Mouse (Mus musculus): ENCODE data around the gene Capn15.

Gene Capn15

DNA sequence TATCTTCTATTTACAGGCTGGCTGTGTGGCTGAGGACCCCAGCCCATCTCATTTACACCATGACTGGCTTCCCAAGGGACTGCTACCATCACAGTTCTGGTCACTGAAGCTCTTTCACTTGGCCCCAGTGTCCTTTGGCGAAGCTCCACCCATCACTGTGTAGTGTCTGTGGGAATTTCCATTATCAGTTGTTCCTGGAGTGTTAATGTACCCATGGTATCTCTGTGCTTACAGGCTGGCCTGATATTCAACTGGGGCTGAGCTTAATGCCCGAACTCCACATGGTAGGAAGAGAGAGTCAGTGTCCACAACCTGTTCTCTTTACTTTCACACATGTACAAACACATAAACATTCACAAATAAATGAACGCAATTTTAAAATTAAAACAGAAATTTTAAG is 7.9 kb upstream of the Capn15 start:
- DNase-seq (ENCODE audit: low spot score) = no peak

DNA sequence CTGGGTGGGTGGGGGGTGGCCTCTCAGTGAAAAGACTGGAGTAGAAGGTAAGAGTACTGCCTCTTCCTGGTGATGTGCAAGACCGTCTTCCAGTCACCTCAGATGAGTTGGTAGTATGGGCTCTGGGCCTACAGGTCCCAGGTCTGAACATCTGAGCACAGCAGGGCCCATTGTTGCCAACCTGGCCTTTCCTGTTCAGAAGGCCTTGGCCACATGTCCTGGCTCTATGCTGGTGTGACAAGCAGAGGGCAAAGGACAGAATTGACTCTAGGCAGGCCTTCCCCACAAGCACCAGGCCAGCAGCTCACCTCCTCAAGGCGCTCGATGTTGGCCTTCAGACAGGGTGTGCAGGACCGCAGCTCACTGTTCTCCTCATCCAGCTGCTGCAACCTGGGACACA is 6.7 kb upstream of the Capn15 start:
- DNase-seq (ENCODE audit: low spot score) = no peak

DNA sequence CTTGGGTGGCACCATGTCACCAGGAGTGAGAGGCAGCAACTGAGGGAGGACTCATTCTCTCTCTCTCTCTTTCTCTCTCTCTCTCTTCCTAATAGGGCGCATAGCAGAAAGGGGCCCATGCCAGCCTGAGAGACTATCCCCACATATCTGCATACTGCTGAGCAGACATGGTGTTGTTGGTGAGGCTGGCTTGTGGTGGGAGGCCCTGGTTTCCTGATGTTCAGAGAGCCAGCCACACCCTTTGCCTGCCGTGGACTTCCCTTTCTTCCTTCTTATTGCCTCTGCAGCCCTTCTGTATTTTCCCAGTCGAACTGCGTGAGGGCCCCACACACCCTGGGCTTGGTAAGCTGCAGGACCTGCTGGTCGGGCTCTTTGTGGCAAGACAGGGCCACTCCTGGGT is 4.7 kb upstream of the Capn15 start:
- DNase-seq (ENCODE audit: low spot score) = no peak

DNA sequence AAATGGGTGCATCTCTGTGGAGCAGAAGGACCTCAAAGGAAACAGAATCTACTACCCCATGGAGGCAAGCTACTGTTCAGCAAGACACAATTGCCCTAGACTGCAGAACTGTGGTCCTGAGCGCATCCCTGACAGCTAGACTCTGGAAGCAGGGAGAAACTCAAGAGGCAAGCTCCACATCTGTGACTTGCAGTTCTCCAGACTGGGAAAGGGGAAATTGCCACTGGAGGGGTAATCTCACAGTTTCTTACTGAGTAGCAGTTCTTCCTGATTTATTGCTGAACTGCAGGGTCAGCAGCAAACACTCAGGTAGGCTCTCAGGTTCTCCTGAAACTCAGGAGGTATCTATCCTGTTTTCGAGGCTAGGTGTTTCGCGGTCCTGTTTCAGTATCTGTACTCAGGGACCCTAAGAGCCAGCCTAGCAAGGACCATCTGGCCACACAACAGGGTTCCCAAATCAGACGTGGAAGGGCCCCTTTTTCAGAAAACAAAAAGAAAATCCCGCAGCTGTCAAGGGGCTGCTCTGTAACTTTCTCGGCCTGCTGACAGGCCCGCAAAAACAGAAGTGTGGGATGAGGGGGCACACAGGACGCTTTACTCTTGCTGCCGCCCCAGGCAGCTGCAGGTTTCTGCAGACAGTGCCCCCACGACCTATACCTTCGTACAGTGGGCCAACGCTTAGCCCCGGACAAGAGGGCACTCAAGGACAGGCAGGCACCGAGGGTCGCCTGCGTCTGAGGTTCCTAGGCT is 865 bp downstream of the Capn15 start:
- DNase-seq (ENCODE audit: low spot score) = no peak

DNA sequence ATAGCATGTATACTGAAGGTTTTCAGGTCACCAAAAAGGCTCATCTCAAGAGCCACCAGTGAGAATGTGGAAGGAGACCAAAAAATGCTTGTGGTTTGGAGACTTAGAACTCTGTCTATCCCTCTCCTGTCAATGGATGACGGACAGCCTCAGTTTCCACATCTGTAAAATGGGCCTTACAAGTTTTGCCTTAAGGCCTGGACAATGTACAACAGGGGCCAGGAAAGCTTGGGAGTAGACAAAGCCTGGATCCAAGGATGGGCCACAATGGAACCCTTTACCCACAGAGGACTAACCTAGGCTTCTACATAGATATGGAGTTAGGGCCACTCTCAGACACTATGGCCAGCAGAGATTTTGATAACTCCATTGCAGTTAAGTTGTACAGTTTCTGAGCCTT is 1.5 kb downstream of the Capn15 start:
- DNase-seq (ENCODE audit: low spot score) = no peak

DNA sequence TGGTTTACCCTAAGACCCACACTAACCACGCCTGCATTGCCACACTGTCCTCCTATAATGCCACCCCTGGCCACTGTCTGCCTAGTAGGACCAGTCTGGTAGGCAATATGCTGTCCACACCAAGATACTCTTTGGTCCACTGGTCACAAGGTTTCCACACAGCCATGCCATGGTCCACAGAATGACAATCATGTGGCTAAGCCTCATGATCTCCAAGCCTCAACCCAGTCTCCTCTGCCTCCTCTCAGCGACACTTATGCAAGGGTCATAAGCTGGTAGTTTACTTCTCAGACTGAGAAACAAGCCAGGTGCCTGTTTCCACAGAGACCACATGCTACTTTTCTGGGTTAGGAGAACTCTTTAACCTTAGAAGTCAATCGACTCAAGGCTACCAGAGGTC is 2.7 kb downstream of the Capn15 start:
- DNase-seq (ENCODE audit: low spot score) = no peak

DNA sequence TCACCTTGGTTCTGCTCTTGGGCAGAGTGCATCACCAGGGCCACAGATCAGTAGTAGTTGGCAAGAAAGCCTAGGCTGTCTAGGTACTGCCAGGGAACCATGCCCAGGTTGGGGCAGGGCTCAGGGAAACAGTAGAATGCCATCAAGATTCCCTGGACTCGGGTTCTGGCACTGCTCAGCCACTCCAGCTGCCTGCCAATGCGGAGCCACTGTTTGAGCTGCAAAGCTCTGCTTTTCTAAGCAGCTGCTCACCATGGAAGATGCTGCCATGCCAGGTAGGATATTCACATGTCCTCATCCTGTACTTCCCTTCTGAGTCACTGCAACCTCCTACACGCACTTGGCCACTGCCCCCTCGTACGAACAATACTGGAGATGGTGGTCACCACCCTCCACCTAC is 4.7 kb downstream of the Capn15 start:
- no peak for DNase-seq (ENCODE audit: low spot score)

DNA sequence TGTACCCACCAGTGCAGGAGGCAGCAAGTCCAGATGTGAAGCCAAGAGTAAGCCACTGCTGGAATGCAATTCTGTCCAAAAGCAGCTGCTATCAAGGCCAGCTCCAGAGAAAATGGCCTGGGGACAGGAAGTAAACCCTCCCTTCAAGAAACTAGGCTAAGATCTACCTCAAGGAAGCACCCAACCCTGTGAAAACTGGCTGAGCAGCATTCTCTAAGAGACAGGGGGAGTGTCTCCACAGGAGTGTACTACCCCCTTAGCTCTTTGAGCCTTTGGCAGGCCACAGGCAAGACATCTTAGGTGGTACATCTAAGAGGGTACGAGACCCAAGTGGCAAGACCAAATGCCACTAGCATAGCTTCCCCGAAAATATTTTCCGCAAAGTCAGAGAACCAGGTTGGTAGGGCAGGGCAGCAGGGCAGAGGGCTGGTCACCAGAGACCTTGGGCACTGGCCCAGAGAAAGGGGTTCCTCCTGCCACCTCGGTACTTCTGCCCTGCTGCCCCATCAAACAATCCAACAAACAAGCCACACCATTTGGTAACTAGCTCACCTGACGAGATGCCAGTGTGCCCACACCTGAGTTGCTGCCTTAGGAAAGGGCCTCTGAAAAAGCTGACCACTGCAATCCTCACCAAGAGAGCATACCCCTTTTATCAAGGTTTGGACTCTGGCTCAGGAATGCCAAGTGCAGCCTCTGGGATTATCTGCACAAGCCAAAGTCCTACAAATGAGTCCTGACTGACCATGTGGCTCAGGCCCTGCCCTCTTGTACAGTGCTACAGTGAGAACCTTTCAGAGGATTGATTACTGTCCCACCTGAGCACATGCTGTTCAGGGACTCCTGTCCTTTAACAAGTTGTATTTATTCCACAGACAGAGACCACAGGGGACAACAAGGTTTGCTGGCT is 5.5 kb downstream of the Capn15 start:
- no peak for DNase-seq (ENCODE audit: low spot score)

DNA sequence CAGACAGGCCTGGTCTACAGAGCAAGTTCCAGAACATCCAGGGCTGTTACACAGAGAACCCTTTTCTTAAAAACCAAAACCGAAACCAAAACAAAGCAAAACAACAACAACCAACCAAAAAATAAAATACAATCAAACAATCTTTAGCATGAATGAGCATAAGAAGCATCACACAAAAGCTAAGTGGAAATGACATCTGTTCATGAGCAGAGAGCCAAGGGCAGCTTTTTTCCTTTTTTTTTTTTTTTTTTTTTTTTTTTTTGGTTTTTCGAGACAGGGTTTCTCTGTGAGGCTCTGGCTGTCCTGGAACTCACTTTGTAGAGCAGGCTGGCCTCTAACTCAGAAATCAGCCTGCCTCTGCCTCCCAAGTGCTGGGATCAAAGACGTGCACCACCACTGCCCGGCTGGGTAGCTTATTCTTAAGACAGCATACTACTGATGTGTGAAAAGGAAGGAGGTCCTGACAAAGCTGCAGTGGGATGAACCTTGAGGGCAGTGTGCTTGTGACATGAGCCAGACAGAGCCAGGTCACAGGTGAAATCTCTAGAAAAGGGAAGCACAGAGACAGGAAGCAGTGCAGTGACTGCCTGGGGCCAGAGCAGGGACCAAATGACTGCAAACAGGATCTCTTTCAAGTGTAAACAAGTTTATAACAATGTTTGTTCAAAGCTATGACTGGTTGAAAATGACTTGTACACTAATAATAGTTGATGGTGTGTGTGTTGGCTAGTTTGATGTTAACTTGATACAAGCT is 14.5 kb downstream of the Capn15 start:
- no peak for DNase-seq (ENCODE audit: low spot score)

DNA sequence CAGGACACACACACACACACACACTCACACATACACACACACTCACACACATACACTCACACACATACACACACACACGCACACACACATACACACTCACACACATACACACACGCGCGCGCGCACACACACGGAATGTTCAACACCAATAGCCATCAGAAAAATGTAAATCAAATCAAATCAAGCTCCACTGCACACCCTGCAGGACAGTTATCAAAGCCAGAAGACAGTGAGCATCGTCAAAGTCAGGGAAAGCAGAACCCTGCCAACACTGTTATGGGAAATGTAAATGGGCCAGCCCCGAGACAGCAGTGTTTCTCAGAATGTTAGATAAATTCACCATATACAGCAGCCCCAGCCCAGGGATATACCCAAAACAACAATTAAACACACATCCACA is 15.1 kb downstream of the Capn15 start:
- no peak for DNase-seq (ENCODE audit: low spot score)

DNA sequence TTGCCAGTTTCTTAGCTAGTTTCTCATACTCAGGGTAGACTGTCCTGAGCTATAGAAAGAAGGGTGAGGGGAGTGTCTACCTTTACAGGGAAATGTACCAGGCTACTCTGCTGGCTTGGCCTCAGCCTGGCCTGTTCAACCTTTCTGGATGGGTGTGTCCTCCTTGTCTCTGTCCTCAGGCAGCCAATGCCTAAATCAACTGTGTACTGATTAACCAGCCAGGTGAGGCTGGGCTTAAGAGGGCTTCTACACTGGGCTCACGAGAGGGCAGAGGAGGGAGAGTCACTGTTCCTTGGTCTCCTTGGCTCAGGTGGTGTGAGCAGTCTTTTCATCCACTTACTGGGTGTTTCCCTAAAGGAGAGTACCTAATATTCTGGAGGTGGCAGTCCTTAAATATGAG is 17.4 kb downstream of the Capn15 start:
- DNase-seq (ENCODE audit: low spot score) = no peak

DNA sequence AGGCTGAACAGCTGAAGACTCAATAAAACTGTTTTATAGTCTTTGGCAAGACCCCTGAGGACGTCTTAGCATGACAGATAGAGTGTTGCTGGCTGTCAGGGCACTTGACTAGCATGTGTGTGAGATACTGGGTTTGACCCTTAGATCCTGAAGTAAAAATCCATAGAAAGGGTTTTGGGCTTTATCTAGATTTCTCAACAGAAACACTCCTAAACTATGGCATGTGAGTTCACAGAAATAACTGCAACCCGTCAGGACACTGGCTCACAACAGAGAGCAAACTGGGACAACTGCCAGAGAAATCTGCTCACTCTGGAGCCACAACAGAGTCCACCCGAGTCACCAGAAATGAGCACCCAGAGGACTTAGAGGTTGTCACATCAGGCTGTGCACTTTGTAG is 17.9 kb downstream of the Capn15 start:
- no peak for DNase-seq (ENCODE audit: low spot score)

DNA sequence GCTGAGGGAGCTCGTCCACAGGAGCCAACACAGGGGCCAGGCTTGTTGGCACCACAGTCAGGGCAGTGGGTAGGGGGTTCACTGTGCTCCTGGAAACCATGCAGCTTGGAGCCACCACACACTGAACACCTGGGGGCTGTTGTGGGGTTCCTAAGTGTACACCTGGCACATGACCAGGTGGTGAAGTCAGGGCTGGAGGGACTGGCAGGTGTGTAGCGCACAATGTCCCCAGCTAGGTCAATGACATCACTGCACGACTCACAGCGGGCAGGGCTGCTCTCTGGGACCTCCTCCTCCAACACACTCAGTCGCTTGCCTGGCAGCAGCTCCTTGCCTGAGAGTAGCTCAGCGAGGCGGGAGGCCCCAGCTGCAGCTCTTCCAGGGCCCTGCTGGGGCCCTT is 21.3 kb downstream of the Capn15 start:
- DNase-seq (ENCODE audit: low spot score) = no peak

DNA sequence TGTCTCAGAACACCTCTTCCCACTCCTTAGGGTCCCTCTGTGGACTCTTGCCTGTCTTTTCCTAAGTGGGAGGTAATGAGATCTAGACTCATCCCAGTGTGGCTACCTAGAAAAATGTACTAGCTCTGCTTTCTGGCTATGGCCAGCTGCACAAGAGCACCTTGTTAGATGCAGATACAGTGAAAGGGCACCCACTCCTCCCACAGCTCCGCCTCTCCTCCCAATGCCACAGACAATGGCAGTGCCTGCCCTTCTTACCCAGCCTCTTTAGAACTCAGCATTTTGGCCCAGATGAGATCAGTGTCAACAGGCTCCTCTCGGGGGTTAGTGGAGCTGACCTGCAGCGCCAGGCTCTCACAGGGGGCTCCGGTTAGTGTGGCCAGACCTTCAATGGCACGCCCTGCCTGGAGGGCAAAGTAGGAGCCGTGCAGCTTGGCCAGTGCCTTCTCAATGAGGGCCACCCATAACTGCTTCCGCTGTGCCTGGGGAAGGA is 23.1 kb downstream of the Capn15 start:
- no peak for DNase-seq (ENCODE audit: low spot score)

DNA sequence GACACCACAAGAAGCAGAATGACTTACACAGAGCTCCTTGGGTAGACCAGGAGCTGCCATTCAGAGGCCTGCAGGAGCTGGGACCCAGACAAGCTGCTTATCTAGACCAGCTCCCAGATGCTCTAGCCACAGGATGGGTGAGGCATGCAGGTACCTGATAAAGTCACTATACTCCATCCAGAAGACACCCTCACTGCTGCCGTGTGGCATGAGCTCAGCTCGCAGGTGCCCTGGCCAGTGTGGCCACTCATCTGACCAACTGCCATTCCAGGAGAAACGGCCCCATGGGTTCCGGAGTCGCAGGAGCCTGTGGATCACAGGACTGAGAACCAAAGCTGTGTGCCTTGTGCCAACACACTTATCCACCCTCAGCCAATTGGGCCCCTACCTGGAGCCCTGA is 24.0 kb downstream of the Capn15 start:
- no peak for DNase-seq (ENCODE audit: low spot score)

DNA sequence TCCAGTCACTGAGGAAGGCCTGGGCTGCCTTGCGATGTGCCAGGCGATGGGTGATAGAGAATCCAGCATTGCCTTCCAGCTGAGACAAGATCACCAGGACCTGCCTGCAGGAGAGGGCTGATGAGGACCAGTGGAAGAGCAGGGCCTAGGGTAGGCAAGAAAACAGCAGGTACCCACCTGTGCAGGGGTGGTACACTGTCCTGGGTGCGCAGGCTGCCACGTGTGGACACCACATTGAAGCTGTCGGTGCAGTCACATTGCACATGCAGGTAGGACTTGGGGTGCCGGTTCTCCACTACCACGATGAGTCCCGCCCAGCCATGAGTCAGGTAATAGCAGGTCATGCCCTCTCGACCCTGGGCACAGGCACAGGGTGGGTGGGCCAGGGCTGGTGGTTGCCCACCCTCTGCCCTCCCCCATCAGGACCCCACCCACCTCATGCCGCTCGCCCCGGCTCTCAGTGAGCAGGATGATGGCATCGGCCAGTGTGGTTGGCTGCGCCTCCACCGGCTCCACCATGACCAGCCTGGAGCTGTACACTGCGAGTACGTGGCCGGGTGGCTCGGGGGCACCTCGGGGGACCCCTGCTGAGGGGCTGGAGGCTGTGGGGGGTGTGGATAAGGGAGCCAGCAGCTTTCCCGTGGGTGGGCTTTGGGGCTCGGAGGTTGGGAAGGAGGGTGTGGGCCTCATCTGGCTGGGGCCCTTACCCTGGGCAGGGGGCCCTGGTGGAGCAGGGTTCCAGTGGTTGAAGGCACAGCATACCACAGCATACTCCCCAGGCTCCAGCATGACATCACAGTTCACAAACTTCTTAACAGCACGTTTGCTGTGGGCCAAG is 25.7 kb downstream of the Capn15 start:
- no peak for DNase-seq (ENCODE audit: low spot score)

DNA sequence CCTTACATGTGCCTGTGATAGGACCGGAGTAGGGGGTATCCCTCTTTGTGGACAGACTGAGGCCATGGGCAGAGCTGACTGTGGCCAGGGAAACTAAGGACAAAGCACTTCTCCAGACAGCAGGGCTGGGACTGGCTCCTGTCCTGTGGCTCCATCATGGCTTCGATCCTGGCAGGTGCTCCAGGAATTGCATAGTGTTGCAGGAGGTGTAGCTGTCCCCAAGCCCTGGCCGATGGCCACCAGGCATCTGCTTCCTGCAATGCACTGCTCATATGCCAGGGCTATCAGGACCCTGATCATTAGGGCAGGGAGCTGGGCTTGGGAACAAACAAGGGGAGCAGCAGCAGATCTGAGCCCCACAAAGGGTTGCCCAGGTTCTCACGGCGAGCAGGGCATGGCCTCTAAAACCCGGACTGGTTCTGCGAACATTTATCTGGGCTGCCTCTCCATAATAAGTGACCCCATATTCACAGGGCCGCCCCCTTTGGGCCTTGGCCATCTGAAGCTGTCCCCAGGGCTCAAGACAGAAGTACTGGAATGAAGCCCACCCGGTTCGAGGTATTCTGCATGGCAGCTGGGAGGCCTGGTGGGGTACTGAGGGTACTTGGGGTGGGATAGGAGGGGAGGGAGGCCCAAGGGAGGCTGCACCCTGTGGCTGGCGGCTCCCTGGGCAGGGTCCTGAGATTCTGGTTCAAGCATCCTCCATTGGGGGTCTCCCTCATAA is 26.7 kb downstream of the Capn15 start:
- no peak for DNase-seq (ENCODE audit: low spot score)

DNA sequence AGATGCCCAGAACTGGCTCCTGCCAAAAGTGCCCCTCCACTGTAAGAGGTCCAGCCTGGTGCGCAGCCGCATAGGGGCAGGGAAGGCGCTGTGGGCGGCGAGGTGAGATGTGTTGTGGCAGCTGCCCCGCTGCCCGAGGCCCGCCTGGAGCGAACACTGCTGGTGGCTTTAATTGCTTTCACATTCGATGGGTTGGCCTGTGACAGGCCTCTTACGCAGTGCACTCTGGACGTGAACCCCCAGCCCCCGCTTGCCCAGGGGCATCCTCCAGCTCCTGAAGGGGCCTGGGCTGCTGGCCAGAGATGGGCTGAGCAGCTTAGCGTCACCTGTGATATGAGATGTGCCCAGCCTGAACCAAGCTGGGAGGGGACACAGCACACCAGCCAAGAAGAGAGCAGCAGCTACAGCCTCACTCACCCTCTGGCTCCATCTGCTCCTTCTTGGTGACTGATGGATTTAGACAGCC is 28.0 kb downstream of the Capn15 start:
- no peak for DNase-seq (ENCODE audit: low spot score)

DNA sequence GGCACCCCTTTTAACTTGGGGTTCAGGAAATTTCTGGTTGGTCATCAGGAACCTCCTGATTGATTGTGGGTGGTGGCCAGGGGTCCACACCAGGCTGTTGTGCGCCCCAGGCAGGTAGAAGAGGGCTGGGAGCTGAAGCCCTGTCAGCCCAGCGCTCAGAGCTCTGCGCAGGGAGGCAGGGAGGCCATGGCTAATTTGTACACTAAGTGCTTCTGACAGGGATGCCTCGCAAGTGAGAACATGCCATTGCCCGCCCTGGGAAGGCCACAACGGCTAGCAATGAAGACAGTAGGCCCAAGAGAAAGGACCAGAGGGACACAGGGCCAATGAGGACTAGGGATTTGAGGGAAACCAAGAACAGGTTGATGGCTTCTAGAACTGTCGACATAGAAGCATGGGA is 29.0 kb downstream of the Capn15 start:
- DNase-seq (ENCODE audit: low spot score) = no peak

DNA sequence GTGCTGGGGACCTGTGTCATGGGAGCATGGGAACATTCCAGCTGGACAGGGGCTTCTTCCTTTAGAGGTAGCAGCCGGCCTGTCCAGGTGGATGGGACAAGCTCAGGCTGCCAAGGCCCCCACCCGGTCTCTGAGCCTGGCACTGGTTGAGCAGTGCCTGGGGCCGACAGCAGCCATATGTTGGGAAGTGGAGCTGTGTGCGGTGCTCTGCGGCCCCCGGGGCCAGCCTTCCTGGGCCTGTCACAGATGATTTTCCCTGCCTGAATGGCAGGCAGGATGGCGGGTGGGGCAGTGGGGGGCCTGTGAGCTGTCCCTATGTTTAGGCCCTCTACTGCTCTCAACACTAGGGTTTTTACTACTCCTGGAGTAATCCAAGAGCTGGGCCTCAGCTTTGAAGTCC is 29.4 kb downstream of the Capn15 start:
- no peak for DNase-seq (ENCODE audit: low spot score)

DNA sequence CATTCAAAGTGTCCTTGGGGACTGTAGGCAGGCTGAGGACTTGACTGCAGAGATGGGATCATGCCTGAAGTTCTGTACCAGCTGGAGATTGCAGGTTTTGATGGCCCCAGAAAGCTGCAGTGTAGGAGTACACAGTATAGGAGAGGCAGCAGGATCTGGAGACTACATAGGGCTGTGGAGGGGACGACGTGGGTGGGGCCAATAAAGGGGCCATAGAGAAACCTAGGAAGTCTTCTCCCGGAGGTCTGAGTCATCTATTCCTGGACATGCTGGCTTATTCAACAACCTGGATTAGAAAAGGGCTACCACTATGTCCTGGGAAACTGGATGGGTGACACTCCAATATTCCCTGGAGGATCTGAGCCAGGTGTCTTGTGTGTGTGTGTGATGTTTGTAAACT is 29.9 kb downstream of the Capn15 start:
- DNase-seq (ENCODE audit: low spot score) = no peak
